Mouse (Mus musculus): Measurements from ENCODE around the gene Tcf7l2.

- TF ChIP-seq POLR2A (IDR thresholded peaks at IDR 0.05; ENCODE audit: insufficient read length, low read depth), result no peak
- TF ChIP-seq USF1 (IDR thresholded peaks at IDR 0.05; ENCODE audit: low read depth), result no peak
- no peak for TF ChIP-seq MAX (IDR thresholded peaks at IDR 0.05; ENCODE audit: low read depth)
- TF ChIP-seq TCF12 (IDR thresholded peaks at IDR 0.05; ENCODE audit: insufficient read depth, poor library complexity, severe bottlenecking), result no peak
Observed at GRCm38 (mm10) chr19:55927674-55928061, 186.0 kb downstream of the Tcf7l2 start.
